Mouse (Mus musculus) erythroblast, embryonic 14.5 days (primary cell): Measurements from ENCODE around the gene Prss48. TPM values are rescaled to one million over a fixed set of nuclear protein-coding genes. Genes with fewer than 3 reads are reported as not detected.

Experiments
- H3K27me3 ChIP-seq: 2 replicates; pipeline ENCODE4 v1.6.1; 2012; ENCODE audit warnings: inconsistent platforms; ENCODE audit not compliant: control insufficient read depth
- H3K36me3 ChIP-seq: 2 replicates; pipeline ENCODE4 v1.6.1; 2012; ENCODE audit warnings: mild to moderate bottlenecking, inconsistent platforms; ENCODE audit not compliant: control insufficient read depth
- H3K4me1 ChIP-seq: 2 replicates; pipeline ENCODE4 v1.6.1; 2012; ENCODE audit warnings: inconsistent platforms; ENCODE audit not compliant: control insufficient read depth
- H3K4me3 ChIP-seq: replicated peaks from 2 replicates; pipeline ENCODE3; 2012; ENCODE audit warnings: moderate library complexity, mild to moderate bottlenecking, inconsistent platforms
- H3K9me3 ChIP-seq: 2 replicates; pipeline ENCODE4 v1.6.1; 2012; ENCODE audit warnings: low read length, inconsistent platforms, mixed read lengths; ENCODE audit not compliant: control insufficient read depth
- GATA1 ChIP-seq: IDR thresholded peaks from 2 replicates; pipeline ENCODE4 v1.6.1; 2012; ENCODE audit warnings: low read length, inconsistent platforms, mixed read lengths
- TAL1 ChIP-seq: IDR thresholded peaks from 3 replicates; pipeline ENCODE4 v1.6.1; 2012; ENCODE audit warnings: low read length, inconsistent platforms, mixed read lengths
- polyA plus RNA-seq: library from polyadenylated mRNA; stranded (reverse); fragments of >175 nt; gene quantifications from 2 replicates; pipeline ENCODE4 v1.2.3, GENCODE M21; 2012

The Prss48 gene
- not detected in 2 replicates for polyA plus RNA-seq

DNA sequence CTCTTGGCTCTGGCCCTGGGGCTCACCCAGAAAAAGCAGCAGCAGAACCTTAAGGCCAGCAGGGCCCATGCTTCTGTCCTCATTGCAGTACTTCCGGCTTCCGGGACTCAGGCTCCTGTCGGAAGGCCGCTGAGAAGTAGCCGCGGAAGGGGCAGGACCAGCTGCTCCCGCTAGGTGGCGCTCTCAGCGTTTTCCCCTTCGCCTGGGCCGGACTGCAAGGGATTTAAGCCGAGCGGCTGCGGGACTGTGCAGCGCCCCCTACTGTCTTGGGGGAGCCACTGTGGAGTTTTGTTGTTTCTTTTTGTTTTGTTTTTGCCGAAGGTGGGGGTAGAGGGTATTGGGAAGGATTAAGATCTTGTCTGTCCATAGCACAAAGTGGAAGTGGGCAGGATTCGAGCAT, at the start of gene Prss48:
Gene Prss48 (minus strand): TSS at position 69 of the 400 bp plus-strand sequence.
- no peaks in the 10 kb centered on the region; the same call in 1 of the 2 replicates for H3K9me3 ChIP-seq
- no peaks in the 10 kb centered on the region for H3K36me3 ChIP-seq
- peaks cover 27% of the 10 kb centered on the region for H3K4me1 ChIP-seq
- no peak for TF ChIP-seq TAL1
- TF ChIP-seq GATA1 = no peak
- H3K27me3 ChIP-seq = no peaks in the 10 kb centered on the region
- H3K4me3 ChIP-seq = no peak within 1 kb of the TSS

DNA sequence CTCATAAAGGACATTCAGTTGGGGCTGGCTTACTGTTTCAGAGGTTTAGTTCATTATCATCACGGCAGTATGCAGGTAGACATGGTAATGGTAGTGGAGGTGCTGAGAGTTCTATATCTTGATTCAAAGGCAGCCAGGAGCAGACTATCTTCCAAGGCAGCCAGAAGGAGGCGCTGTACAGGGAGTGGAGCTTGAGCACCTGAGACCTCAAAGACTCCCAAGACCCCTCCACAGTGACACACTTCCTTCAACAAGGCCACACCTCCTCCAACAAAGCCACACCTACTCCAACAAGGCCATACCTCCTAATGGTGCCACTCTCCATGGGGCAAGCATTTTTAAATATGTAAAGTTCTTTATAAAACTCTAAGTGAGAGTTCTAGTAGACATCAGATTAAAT, 46.8 kb upstream of the Prss48 start:
- no peaks in the 10 kb centered on the region for H3K27me3 ChIP-seq
- H3K4me3 ChIP-seq = no peak overlapping the region
- H3K36me3 ChIP-seq = peaks cover 5% of the 10 kb centered on the region
- H3K9me3 ChIP-seq = peaks cover 4% of the 10 kb centered on the region
- TF ChIP-seq TAL1 = no peak
- TF ChIP-seq GATA1 = no peak
- H3K4me1 ChIP-seq = no peaks in the 10 kb centered on the region

DNA sequence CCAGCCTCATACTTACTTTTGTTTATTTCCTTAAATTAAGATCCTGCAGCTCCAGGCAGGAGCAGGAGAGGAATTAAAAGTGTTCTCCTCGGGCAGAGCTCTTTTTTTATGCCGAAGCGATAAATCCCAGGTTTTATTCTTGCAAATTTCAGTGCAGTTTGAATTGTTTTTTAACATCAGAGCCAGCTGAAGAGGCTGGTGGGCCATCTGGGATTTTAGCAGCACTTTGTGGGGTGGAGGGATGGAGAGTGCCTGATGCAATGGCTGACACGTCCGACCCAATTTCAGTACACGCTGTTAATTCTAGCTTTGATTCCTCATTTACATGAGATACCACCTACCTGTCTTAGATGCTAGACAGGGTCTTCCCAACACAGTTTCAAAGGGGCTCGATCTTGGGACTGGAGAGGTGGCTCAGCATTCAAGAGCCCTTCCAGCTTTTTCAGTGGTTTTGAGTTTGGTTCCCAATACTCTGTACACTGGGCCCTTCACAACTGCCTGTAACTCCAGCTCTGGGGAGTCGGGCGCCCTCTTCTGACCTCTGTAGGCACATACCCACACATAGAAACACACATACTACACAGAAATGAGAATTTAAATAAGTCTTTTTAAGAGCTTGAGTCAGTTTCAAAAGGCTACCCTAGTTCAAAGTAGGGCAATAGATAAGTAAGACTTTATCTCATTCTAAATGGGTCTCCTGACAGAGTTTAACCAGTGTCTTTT, 45.6 kb upstream of the Prss48 start:
- no peak for TF ChIP-seq TAL1
- no peak for TF ChIP-seq GATA1
- H3K4me1 ChIP-seq = no peaks in the 10 kb centered on the region
- peaks cover 9% of the 10 kb centered on the region for H3K36me3 ChIP-seq
- no peaks in the 10 kb centered on the region for H3K27me3 ChIP-seq
- peaks cover 4% of the 10 kb centered on the region for H3K9me3 ChIP-seq
- H3K4me3 ChIP-seq = no peak overlapping the region

DNA sequence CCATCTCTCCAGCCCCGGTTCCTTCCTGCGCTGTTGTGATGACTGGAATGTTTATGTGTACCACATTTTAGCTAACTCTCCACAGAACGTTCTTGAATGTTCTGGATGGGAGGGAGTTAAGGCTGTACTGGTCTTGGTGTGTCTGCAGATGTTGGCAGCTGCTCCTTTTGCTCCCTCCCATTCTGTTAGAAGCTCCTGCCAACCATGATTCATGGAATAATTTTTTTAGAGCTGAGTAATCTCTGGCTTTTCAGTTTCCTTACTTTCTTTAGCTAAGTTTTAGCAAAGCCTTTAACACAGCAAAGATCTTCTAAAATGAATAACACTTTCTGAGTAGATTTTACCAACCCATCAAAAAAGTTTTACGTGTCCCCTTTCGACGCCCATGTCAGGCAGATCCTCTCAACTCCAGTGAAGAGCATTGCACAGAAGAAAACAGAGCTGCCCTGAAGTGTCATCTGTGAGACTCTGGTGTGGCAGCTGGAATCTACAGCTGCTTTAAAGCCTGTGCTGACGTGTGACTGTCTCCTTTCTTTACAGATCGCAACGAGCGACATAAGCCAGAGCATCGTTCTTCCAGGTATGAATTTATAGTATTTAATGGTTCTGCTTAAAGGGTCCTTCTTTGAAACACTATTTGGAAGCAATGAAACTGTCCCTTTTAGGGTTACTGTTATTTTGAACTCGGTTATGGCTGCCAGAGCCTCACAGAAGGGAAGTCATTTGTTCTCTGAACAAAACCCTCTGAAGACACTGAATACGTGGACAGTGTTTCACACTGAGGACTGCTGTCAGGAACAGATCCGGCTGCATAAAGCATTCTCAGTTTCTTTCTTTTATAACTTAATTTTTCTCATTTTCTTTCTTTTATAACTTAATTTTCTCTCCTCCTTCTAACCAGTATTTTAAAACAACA, 38.3 kb upstream of the Prss48 start:
- H3K36me3 ChIP-seq = peaks cover 4% of the 10 kb centered on the region; the same call in 1 of the 2 replicates
- no peaks in the 10 kb centered on the region for H3K27me3 ChIP-seq
- no peaks in the 10 kb centered on the region for H3K9me3 ChIP-seq
- TF ChIP-seq TAL1 (no peak), GATA1 (no peak)
- H3K4me3 ChIP-seq = no peak overlapping the region
- H3K4me1 ChIP-seq = no peaks in the 10 kb centered on the region

DNA sequence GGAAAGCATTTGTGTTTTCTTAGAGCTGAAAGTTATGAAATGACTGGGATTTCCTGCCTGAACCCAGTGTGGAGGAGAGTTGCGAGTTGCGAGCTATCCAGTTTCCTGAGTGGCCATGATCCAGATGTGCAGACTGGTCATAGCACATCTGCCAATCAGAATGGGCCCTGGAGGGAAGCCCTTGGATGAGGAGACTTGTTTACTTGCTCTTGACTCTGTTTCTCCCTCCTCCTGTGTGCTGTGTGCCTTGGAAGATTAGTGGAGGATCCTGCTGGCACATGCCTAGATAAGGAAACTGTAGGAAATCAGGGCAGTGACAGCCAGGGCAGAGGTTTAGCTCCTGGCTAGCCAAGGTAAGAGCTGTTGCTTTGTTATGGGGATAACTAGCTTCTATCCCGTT, 36.4 kb upstream of the Prss48 start:
- Histone ChIP-seq H3K4me3 (no peak overlapping the region), H3K36me3 (peaks cover 4% of the 10 kb centered on the region; the same call in 1 of the 2 replicates), H3K27me3 (no peaks in the 10 kb centered on the region), H3K4me1 (no peaks in the 10 kb centered on the region), H3K9me3 (no peaks in the 10 kb centered on the region)
- TF ChIP-seq TAL1 (no peak), GATA1 (no peak)

DNA sequence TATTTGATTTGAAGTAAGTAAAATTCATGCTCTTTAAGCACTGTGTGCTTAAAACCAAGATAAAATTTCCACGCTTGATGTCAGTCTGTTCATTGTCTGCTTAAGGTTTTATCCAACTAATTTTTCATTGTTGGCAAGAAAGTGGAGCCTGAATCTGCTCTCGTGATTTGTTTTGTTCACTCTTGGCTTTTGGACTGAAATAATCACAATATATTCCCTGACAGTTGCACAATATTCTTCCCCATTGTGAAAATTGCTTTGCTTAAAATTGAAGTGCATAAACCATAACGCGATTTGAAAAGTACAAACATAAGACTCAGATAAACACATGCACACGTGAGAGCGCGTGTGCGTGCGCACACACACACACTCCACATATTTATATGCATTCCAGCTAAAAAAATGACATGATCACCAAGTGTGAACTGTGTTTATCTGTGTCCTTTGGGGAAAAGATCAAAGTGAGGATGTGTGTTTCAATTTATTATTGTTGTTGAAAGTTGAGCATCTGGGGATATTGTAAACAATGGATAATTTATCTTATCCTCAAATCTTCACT, 35.7 kb upstream of the Prss48 start:
- Histone ChIP-seq H3K4me1 (no peaks in the 10 kb centered on the region), H3K9me3 (no peaks in the 10 kb centered on the region), H3K4me3 (no peak overlapping the region), H3K36me3 (peaks cover 1% of the 10 kb centered on the region; the same call in 1 of the 2 replicates), H3K27me3 (no peaks in the 10 kb centered on the region)
- TF ChIP-seq GATA1 (no peak), TAL1 (no peak)

DNA sequence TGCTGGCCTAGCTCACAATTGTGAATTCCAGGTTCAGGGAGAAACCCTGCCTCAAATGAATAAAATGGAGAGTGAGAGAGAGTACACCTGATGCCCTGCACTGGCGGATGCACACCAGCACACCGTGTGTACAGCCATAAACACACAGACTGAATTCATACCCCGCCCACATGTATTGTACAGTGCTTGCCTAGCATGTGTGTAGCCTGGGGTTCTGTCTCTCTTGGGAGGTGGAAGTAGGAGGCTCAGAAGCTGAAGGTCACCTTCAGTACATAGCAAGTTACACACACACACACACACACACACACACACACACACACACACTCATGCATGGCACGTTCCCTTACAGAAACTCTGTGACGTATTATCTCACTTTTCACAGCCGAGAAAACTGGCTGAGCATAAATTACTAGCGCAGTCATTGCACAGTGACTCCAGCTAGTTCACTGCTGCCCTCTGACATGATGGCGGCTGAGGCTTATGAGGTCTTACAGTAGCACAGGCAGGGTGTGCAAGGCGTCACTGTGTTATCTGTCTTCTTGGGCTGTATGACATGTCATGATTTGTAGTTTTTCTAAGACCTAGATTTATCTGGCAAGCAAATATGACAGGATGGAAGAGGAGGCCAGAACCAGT, 31.3 kb upstream of the Prss48 start:
- no peak overlapping the region for H3K4me3 ChIP-seq
- H3K9me3 ChIP-seq = no peaks in the 10 kb centered on the region
- H3K27me3 ChIP-seq = no peaks in the 10 kb centered on the region

DNA sequence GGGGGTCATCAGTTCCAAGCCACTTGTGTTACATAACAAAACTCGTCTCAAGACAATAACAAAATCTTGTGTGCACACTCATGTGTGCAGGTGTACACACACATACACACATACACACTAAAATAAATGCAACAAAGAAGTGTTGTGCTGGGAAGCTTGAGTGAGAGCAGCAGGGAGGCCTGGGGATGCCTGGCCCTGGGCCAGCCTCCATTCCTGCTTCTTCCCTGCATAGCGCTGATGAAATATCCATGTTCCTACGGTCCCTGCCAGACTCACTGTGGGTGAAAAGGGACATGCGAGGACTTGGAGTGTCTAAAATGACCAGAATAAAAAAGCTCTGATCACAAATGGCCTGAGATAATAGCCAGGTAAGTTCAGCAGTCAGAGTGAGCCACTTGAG, 28.3 kb upstream of the Prss48 start:
- Histone ChIP-seq H3K9me3 (no peaks in the 10 kb centered on the region), H3K4me3 (no peak overlapping the region), H3K4me1 (peaks cover 4% of the 10 kb centered on the region; the same call in 1 of the 2 replicates), H3K27me3 (no peaks in the 10 kb centered on the region), H3K36me3 (no peaks in the 10 kb centered on the region)
- TF ChIP-seq TAL1 (no peak), GATA1 (no peak)

More for the DNA sequence above, 31.3 kb upstream of the Prss48 start:
- Histone ChIP-seq H3K4me1 (peaks cover 4% of the 10 kb centered on the region; the same call in 1 of the 2 replicates), H3K36me3 (no peaks in the 10 kb centered on the region; the same call in 1 of the 2 replicates)
- TF ChIP-seq GATA1 = no peak
- TF ChIP-seq TAL1 = no peak
